ENCODE assay signal across 13 mouse cellular contexts in the genomic region with DNA sequence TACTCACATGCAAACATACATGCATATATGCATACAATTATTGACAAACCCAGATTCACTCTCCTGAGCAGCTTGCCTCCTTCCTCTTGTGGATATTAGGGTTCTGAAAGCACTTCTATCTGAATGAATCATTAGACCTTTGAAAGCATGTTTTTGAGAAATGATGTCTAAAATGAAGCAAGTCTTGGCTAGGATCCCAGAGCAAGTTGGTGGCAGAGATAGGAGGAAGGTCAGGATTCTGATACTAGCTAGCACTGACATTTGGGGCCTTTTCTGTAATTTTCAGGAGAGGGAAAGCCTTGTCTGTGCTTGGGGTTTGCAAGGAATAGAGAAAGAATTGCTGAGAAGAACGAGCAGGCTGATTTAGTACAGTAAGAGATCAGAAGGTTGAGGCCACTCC.
DNase-seq lines count a peak whose midpoint lies in the region.
"Had no signal": no experiment of that assay in that cellular context is flagged by ENCODE, and none has a peak within 500 bp of the region (broad histone marks: within the 10 kb centered on the region; RNA-seq: fewer than 3 reads in every experiment).

No protein-coding gene starts in this region.

- peak; percentile 2 to 6 for DNase-seq in heart, adult 18-20 months
- DNase-seq in heart, postnatal 25 days (ENCODE audit: low spot score) = no peak
- DNase-seq in Muller cell, postnatal 12 days (ENCODE audit: inconsistent ontology term) = peak; percentile 22
- DNase-seq in adipocyte (ENCODE audit: low spot score) = peak; percentile 58
- peak; percentile 68 for DNase-seq in adrenal gland, postnatal 14 days
- DNase-seq in cerebellum, postnatal 4 days (ENCODE audit: low spot score in 2 of 2) = no peak
- DNase-seq in left cerebral cortex, adult 9 months (ENCODE audit: low spot score in 2 of 2) = no peak
- DNase-seq: cerebellum, adult 2 months; cerebellum, postnatal 10 days; embryo, embryonic 11 days; gastrocnemius, postnatal 36 days; heart, adult 2 months; heart, postnatal 36 days had no signal

- intact Hi-C loops in heart, postnatal 25 days (cut with DNase I) = no loop called here

Comparison
In these comparisons a context has a peak if more than half of its experiments do, and no peak if none do; other contexts are left out.
1. DNase-seq: peak in heart, adult 18-20 months (2 of 2), Muller cell, postnatal 12 days (single experiment), adipocyte (single experiment) and adrenal gland, postnatal 14 days (single experiment); none in heart, postnatal 25 days (single experiment), cerebellum, postnatal 4 days (0 of 2) and left cerebral cortex, adult 9 months (0 of 2).